Mouse (Mus musculus) cerebellum, adult 18-20 months (tissue): ENCODE data around the gene S100a13.

Source experiments
- DNase-seq, 2 experiments: peaks; one replicate each; pipeline ENCODE4 v3.0.0; 2021

S100a13 gene

DNA sequence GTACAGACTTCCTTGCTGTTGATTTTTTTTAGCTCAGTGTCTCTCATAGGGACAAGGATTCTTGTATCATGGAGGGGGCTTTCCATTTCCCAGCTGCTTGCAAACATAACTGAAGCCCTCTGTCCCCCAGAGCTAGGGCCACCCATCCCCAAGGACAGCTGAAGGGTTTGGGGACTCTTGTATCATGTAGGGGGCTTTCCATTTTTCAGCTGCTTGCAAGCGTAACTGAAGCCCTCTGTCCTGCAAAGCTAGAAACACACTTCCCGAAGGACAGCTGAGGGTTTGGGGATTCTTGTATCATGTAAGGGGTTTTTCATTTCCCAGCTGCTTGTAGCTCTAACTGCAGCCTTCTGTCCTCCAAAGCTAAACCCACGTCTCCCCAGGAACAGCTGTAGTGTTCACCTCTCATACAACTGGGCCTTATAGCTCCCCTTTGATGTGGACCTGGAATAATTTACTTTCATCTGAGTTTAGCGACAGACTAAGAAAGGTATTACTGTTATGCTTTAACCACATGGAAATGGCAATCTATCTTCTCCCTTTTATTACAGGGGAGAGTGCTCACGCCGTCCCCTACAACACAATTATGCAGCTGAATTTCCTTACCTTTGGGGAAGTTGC is 45.9 kb downstream of the S100a13 start, which contains the start of gene S100a3:
Gene S100a3, plus strand, starts transcription at position 571 of the 621 bp plus-strand sequence.
- DNase-seq: no peak
